Mouse (Mus musculus): ENCODE measurements around the gene Dtx1.

Dtx1 gene

DNA sequence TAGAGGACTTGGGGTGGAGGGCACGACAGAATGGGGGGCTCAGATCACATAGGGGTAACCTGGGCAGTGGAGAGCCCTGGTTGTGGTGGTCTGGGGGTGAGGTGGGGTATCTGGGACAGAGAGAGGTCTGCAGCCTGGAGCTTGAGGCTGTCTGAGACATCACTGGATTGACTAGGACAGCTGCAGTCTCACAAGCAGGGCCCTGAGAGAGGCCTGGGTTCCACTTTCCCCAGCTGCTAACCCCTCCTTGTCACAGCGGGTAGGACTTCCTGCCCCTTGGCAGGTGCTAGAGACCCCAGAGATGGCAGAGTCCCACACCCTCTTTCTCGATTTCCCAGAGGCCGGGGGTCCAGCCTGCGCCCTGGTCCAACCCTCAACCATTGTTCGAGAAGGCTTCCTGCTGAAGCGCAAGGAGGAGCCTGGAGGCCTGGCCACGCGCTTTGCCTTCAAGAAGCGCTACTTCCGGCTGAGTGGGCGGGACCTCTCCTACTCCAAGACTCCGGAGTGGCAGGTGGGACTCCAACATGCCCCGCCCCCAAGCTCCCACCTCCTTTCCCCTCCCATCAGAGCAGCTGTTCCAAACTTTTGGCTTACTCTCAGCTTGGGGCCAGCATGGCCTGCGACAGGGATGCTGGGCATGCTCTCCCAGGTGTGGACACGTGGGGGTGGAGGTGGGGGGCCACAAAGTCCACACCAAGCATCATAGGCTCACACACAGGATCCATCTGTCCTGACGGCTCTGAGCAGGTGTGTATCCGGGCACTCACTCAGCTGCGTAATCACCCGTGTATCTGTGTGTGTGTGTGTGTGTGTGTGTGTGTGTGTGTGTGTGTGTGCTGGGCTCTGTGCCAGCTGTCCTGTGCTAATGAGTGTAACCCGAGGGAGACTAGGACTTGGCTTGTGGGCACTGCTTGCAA, 37.2 kb downstream of the Dtx1 start:
- peak; percentile 52 for DNase-seq

DNA sequence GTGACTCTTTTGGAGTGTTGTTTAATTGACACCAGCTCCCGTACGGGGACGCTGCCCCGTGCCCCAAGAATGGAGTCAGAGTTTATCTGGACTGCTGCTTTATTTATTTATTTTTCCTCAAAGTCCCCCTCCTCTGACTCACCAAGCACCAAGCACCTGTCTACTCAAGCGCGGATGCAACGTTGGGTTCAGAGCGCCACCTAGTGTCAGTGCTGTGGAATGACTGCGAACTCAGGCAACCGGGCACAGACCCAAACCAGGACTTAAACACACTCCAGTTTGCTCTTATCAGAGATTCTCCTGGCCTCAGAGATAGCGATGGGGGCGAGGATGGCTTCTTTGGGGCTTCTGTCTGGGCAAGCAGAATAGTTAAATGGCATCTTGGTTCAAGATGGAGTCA, 38.1 kb downstream of the Dtx1 start:
- DNase-seq, result peak; percentile 83

DNA sequence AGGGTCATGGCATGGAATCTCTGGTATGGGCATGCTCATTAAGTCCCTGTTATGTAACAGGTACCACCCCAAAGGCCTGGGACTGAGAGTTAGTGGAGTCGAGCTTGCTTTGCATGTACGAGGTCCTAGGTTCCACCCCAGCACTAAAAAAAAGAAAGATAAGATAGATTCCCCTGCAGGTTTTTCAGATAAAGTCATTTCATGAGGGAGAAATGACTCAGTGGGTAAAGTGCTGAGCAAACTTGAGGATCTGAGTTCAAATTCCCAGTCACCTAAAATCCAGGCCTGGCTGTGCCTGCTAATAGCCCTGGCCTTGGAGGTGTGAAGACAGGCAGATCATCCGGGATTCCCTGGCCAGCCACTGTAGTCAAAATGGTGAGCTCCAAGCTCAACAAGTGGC, 39.9 kb downstream of the Dtx1 start:
- DNase-seq, result no peak

DNA sequence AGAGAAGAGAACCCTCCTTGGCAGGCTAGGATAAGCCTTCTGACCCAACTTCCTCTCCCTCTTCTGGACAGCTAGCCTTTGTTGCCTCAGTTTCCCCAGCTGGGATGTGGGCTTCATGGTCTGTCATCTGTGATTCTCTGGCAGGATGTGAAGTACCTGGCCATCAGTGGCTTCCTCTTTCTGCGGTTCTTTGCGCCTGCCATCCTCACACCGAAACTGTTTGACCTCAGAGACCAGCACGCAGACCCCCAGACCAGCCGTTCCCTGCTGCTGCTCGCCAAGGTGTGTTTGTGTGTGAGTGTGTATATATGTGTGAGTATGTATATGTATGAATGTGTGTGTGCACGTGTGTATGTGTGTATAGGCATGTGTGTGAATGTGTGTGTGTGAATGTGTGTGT, 41.6 kb downstream of the Dtx1 start:
- DNase-seq, result no peak

DNA sequence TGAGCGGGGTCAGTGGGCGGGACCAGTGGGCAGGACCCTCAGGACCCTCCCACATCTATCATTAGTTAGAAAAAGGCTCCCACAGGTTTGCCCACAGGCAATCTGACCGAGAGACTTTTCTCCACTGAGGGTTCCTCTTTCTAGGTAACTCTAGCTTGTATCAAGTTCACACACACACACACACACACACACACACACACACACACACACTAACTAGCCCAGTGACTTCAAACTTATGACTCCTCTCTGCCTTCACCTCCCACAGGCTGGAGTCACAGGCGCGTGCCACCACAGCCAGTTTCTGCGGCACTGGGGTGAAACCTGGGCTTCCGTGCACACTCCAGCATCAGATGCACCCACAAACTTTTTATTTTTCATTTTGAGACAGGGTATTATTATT, 43.0 kb downstream of the Dtx1 start:
- no peak for DNase-seq

DNA sequence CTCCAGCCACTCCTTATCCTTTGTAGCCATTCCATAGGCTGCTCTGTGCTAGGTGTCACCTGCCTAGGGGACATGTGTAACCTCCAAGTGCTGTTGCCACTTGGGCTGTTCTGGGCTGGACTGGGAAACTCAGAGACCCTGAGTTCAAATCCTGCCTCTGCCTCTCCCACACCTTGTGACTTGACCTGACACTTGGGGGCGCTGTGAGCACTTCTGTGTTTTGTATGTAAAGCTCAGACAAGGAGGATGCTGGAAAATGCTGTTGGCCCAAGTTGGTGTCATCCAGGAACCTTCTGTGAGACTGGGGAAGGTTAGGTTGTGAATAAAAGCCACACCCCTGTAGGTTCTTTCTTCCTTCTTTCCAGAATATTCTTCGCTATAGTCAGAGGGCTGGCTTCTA, 46.8 kb downstream of the Dtx1 start:
- DNase-seq, result no peak

DNA sequence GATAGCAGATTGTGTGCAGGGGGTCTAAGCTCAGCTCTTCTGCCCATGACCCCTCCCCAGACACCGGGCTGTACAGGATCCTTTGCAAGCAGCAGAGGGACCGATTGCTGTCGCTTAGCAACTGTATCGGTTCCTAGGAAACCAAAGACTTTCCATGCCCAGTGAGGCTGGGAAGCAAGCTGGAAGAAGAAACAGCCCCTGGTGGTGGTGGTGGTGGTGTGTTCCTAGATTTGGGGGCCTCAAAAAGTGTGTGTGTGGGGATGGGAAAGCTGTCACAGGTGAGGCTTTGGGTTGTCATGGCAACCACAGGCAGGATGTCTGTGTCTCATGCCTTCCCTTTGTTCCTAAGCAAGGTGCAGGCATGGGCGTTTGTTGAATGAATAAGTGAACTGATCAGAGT, 50.9 kb downstream of the Dtx1 start:
- DNase-seq, result peak; percentile 57

DNA sequence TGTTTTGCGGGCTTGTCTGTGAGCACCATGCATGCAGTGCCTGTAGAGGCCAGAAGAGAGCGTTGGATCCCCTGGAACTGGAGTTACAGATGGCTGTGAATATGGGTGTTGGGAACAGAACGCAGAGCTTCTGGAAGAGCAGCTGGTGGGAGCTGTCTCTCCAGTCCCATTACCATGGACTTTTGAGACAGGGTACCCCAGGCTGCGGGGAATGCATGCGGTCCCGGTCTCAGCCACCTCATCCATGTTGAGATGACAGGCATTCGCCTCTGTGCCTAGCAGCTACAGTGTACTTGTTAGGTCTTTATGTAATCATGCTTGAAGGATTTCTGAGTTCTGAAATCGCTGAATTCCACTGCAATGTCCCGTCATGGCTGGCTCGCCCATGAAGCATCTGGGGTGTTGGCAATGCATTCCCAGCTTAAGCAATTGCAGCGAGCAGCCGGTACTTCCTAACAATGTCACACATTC, 55.4 kb downstream of the Dtx1 start:
- DNase-seq, result peak; percentile 46

DNA sequence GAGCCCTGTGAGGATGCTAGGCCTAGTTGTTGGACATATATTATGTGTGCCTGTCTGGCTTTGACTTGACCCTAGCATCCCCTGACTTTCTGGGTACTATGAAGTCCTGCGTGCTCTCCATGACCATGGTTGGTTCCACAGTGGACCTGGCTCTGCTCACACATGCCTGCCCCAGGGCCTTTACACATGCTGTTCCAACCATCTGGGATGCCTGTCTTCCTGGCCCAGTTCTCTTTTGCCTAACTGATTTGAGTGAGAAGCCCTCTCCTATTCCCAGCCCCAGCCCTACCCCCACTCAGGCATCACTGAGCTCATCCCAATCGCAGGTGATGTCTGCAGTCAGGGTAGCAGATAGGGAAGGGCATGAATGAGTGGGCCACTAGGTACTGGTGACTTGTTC, 57.9 kb downstream of the Dtx1 start:
- DNase-seq, result no peak

DNA sequence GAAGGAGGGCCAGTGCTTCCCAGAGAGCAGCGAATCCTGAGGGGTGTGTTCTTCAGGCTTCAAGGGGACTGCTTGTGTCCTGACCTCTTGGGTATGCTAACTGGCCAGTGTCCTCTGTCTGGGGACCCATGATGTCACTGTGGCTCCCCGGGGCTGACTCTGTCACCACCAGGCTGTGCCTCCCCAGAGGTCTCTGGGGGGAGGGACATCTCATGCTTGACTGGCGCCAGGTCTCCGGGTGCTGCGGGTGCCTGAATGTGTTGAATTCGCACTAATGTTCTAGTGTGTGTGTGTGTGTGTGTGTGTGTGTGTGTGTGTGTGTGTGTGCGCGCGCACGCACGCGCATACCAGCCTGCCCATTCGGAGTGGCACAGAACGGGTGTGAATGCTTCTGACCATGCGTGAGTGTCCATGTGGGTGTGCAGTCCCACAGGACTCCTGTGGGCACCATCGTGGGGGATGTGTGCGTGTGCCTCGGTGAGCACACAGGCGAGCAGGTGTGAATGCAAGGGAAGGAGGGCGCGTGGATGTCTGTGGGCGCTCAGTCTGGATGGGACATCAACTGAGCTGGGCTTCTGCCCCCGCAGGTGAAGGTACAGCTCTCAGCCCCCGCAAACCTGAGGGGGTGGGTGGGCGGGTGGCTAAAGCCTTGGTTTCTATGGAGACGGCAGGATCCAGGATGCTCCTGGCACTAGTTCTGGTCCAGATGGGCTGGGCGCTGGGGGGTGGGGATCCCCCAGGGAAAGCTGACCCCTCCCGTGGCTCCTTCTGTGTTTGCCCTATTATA, 58.6 kb downstream of the Dtx1 start:
- DNase-seq, result peak; percentile 52

DNA sequence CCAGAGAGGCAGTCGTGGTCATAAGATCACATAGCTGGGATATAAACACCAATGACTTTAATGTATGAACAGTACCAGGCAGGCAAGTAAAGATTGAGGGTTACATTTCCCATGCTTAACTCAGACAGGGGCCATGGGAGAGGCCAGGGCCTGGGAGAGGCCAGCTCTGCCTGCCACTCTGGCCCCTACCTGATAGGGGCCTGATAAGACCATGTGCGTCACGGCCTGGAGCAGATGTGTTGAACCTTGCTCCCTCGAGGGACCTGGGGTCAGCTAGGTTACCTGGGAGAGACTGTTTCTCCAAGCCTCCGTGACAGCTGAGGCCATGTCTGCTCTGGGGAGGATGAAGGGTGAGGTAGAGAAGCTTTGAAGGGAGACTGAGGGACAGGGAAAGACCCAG, 60.5 kb downstream of the Dtx1 start:
- DNase-seq, result no peak

DNA sequence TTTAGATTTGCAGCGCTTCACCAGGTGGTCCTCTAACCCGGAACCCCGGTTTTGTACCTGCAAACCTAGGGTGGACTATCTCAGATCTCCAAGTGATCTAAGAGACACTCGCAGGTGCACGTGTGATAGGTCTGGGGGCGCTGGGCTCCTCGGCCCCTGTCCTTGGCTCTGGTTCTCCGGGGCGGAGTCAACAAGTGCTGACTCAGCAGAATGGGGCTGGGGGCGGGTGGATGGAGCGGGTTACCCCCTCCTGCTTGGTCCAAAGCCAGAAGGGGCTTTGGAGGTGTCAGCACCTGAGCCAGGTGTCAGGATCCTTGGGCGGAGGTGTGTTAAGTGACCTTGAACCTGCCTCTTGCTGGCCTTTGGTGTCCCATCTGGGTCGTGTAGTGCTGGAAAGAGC, 61.8 kb downstream of the Dtx1 start:
- DNase-seq, result no peak

DNA sequence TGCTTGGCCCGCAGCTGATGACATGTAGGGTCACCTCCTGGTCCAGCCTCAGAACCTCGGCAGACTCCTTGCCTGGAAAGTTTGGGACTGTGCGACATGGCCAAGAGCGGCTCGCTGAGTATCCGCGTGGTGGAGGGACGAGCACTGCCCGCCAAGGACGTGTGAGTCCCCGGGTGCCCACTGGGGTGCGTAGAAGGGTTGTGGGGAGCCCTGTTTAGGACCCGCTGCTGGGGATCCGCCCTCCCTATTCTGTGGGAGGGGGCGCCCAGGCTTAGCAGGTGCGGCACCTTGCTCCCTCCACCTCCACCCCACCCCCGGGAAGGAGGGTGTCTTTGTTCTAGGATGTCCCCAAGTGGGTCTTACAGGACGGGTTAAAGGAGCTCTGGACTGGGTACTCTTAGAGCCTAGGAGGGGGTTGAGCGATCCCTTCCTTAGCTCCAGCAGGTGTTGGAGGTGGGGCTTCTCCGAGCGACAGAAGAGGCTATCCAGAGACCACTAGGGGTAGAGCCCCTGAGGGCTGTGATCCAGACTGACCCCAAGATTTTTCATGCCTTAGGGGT, 62.3 kb downstream of the Dtx1 start:
- DNase-seq, result peak; percentile 56

DNA sequence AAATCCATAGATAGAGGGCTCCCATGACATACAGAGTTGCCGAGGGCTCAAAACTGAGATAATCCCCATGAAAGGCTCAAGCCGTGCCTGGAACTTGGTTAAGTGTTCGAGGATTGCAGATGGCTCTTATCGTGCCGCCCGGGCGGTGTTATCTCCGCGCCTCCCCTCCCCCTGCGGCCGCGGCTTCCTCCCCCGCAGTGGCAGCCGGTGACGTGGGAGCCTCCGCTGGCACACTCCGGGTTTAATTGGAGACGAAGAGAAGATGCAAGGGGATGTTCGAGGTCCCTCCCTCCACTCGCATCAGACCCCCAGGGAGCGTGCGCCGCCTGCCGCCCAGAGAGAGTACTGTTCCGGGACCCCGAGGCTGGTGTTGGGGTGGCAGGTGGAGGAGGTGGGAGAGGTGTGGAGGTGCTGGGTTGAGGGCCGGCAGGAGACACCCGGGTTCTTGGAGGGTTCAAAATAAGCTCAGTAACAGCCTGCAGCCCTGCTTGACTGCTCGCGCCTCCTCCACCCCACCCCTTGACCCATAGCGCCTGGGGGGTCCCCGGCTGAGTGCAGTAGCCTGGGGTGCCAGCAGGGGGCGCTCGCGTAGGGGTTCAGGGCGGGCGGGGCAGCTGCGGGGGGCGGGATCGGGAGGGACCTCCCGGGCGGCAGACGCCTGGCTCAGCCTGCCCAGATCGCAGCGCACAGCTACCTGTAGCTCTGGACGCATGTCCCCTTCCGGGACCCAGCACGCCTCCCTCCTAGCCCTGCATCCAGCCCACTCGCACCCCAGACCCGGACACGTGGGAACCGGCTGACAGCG, 63.0 kb downstream of the Dtx1 start, which contains the start of gene Rasal1:
Gene Rasal1 (plus strand): TSS at position 244 of the 805 bp plus-strand sequence.
- peak; percentile 78 for DNase-seq

DNA sequence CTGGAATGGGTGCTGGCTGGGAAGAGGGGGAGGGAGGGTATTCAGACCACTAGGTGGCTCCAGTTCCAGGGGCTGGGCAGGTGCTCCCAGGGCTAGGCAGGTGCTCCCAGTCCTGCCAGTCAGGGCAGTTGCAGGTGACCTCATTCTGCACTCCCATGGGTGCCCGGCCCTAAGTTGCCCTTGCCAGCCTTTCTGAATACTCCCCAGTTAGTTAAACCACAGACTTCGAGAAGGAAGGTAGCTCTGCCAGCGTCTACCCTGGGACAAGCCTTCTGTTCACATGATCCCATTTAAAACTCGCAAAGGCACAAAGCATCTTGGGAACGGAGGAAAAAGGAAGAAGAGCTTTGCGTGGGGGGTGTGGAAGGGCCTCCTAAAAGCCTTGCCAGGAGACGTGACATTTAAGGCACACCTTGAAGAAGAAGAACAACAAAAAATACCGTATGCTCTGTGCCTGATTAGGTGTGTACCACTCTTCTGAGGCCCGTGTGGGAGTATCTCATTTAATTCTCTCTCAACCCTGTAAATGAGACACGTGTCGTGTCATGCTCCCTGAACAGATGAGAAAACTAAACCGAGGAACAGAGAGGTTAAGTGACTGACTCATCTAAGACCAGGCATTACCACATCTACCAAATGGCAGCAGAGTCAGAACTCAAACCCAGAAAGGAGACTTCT, 63.8 kb downstream of the Dtx1 start:
- no peak for DNase-seq

DNA sequence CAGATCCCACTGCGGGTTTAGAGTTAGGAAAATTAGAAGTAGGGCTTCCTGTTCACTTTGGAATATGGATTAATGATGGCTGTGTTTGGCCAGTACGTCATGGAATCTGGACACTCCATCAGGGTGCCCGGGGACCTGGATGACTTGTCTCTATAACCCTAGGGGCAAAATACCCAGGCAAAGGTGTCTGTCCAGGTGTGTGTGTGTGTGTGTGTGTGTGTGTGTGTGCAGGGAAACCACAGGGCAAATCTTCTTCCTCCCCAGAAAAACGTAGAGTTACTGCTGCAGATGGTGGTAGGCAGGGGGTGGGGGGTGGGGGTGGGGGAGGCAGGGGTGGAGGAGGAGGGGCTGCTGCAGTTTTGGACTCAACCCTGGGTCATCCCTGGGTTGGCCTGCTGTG, 64.4 kb downstream of the Dtx1 start:
- no peak for DNase-seq

DNA sequence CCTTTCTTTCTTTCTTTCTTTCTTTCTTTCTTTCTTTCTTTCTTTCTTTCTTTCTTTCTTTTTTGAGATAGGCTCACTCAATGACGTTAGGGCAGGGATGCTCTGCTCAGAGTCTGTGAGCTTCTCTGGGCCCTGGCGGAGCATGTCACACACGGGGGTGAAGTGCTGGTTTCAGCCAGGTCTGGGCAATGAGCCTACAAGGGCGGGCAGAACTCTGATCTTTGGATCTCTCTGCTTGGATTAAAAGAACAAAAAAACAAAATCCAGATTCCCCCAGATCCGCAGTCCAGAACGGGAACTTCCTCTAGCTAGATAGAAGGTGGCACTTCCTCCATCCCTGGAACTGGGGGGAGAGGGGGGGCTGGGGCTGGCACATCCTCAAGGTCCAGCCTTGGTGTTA, 65.9 kb downstream of the Dtx1 start:
- no peak for DNase-seq

DNA sequence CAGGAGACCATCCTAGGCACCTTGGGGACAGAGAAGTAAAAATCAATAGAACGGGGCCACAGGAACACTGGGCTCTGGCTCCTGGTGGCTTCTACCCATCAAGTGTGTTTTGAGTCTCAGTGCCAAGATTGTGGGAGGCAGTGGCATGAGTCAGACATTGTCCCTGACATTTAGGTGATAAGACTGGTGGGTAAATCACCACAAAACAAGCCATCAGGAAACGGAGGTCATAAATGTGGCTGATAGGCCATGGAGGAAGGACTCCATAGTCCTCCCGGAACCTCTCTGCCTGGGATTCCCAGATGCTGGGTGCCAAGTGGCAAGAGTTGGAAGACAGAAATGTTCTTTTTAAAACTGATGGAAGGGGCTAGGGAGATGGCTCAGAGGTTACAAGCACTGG, 67.5 kb downstream of the Dtx1 start:
- DNase-seq, result no peak

DNA sequence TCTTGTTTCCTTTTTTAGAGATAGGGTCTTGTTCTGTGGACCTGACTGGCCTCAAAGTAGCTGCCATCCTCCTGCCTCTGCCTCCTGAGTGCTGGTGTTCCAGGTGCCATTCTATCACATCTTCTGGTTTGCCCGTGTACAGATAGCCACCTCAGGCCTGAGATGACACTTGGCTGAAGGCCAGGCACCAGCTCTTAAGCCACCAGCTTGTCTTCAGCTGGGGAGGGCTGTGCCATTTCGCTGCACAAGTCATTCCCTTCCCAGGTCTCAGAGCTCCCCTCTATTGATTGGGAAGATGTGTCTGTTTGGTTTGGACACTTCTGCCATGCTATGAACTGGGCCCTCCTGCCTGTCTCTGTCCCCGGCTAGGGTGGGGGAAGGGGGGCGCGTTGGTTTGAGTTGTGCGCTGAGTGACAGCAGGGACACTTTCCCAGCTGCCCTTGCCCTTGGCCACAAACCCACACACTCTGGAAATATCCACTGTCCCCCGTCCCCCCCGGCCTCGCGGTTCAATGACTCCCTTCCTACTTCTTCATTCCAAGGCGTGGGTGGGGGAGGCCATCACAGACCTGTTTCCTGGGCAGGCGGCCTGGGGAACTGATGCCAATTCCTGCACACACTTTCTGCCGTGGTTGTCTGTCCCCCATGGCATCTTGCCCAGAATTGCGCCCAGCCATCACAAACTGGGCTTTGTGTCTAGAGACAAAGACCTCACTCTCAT, 68.2 kb downstream of the Dtx1 start:
- DNase-seq, result no peak

DNA sequence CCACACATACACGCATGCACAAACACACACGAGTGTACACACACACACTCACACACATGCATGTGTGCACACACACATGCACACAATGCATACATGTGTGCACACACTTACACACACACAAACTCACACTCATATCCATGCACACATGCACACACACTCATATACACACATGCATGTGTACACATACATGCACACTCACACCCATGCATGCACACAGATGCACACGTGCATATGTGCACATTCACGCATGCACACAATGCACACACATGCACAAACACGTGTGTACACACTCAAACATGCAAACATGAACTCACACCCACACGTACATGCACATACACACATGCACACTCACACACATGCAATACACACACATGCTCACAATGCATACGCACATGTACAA, 71.6 kb downstream of the Dtx1 start:
- no peak for DNase-seq

DNA sequence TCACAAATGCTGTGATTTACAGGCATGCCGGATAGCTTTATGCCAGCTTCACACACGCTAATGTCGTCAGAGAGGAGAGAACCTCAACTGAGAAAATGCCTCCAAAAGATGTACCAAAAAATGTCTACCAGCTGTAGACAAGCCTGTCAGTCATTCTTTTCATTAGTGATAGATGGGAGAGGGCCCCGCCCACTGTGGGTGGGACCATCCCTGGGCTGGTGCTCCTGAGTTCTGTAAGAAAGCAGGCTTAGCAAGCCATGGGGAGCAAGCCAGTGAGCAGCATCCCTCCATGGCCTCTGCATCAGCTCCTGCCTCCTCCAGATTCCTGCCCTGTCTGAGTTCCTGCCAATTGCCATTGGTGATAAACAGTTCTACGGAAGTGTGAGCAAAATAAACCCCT, 76.1 kb downstream of the Dtx1 start:
- no peak for DNase-seq

DNA sequence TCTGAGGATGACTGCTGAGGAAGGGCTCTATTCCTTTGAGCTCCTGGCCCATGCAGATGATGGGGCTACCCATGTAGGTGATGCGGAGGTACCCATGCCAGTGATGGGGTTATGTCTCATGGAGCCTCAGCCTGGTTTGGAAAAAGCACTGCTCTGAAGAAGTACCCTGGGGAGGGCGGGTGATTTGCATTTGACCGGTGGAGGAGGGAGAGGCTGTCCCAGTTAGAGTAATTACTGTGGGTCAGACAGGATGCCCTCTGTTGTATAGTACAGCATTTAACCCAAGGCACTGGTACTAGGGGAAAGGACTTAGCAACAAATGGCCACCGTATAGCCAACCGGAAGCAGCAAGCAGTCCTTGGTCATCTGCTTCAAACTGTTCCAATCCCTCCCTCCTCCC, 76.9 kb downstream of the Dtx1 start:
- DNase-seq, result no peak

Measured in right cerebral cortex, postnatal 4 days (tissue).